Mouse (Mus musculus): ENCODE results near the gene Pdxdc1. TPM values are rescaled to one million over a fixed set of nuclear protein-coding genes. Genes with fewer than 3 reads are reported as not detected.

The Pdxdc1 gene
- polyA plus RNA-seq (2012; rRNA removed; ENCODE audit: low replicate concordance), result 64.3 and 91.1 TPM in 2 replicates

GRCm38 (mm10) chr16:13902888-13903483, at the start of gene Pdxdc1, which contains the start of gene Mpv17l:
Pdxdc1 (minus strand) TSS chr16:13903131.
Mpv17l (plus strand) TSS chr16:13903161.

GRCm38 (mm10) chr16:13818560-13819393, 84.2 kb downstream of the Pdxdc1 start, which contains the start of gene Ntan1:
Ntan1 (plus strand) TSS chr16:13818845.

Other genes starting within 250 kb of the Pdxdc1 start
- 4.6 and 5.6 TPM in 2 replicates for gene Parn, start 235.0 kb downstream of the Pdxdc1 start, polyA plus RNA-seq (2012; rRNA removed; ENCODE audit: low replicate concordance)
- gene Bfar, start 231.3 kb downstream of the Pdxdc1 start, polyA plus RNA-seq (2012; rRNA removed; ENCODE audit: low replicate concordance), result 12.1 and 13.4 TPM in 2 replicates
- 0.15 and 0.36 TPM in 2 replicates for gene 3110001I22Rik, start 231.2 kb downstream of the Pdxdc1 start, polyA plus RNA-seq (2012; rRNA removed; ENCODE audit: low replicate concordance)
- gene Pla2g10, start 172.1 kb downstream of the Pdxdc1 start, polyA plus RNA-seq (2012; rRNA removed; ENCODE audit: low replicate concordance), result 6.5 and 9.9 TPM in 2 replicates
- 2.8 and 3.6 TPM in 2 replicates for gene Rrn3, start 122.4 kb downstream of the Pdxdc1 start, polyA plus RNA-seq (2012; rRNA removed; ENCODE audit: low replicate concordance)
- 26.7 and 31.4 TPM in 2 replicates for gene Ntan1, start 84.3 kb downstream of the Pdxdc1 start, polyA plus RNA-seq (2012; rRNA removed; ENCODE audit: low replicate concordance)
- 0.36 and 4.1 TPM in 2 replicates for gene Mpv17l, start within 50 bp of the Pdxdc1 start, polyA plus RNA-seq (2012; rRNA removed; ENCODE audit: low replicate concordance)
- gene 2900011O08Rik, start 83.5 kb upstream of the Pdxdc1 start, polyA plus RNA-seq (2012; rRNA removed; ENCODE audit: low replicate concordance), result 0.27 TPM in 2 replicates
- 0.09 TPM in 1 of 2 replicates, not detected in the other for gene Ifitm7, start 83.8 kb upstream of the Pdxdc1 start, polyA plus RNA-seq (2012; rRNA removed; ENCODE audit: low replicate concordance)